Mouse (Mus musculus) adrenal gland, postnatal 4 days (tissue): ENCODE data around the gene Tmem163. TPM values are rescaled to one million over a fixed set of nuclear protein-coding genes. Genes with fewer than 3 reads are reported as not detected.

Experiments
- DNase-seq, 2 experiments: peaks; one replicate each; pipeline ENCODE4 v3.0.0; 2021 to 2022; ENCODE audit warnings: low spot score in 2 of 2, mixed read lengths in 2 of 2
- total RNA-seq, 2 experiments: library from RNA; stranded (reverse); gene quantifications; 2 replicates each; pipeline ENCODE4 v1.2.3; 2021

The Tmem163 gene
- total RNA-seq, 2 experiments from 2014 or later: 1.0 to 1.1 TPM

GRCm38 (mm10) chr1:127442880-127443877 is 236.2 kb downstream of the Tmem163 start:
- no peak for DNase-seq

GRCm38 (mm10) chr1:127441736-127442135 is 237.6 kb downstream of the Tmem163 start:
- no peak for DNase-seq

- no peak for DNase-seq
These were observed 238.3 kb downstream of the Tmem163 start for GRCm38 (mm10) chr1:127441007-127441406.

- no peak for DNase-seq
These were observed 239.9 kb downstream of the Tmem163 start for GRCm38 (mm10) chr1:127439452-127439891.

GRCm38 (mm10) chr1:127437091-127437490 is 242.3 kb downstream of the Tmem163 start:
- no peak for DNase-seq

Other genes starting within 250 kb of the Tmem163 start
- gene Acmsd, start 49.9 kb upstream of the Tmem163 start, total RNA-seq: 1 to 10 TPM in 1 of 2 experiments, under 1 TPM in 1; 0.28 to 1.5 TPM
- 10 to 100 TPM; 54.6 to 56.3 TPM for gene Ccnt2, start 94.6 kb upstream of the Tmem163 start, total RNA-seq
- under 1 TPM; 0.14 to 0.17 TPM for gene Map3k19, start 175.5 kb upstream of the Tmem163 start, total RNA-seq
- 10 to 100 TPM; 41.9 to 44.7 TPM for gene Rab3gap1, start 189.2 kb upstream of the Tmem163 start, total RNA-seq